Mouse (Mus musculus) brain, adult 2 months (tissue): ENCODE measurements around the gene Prom2.

Source experiments
- DNase-seq: peaks from one replicate; pipeline ENCODE4 v3.0.0; 2011; ENCODE audit warnings: low read depth, low spot score

Prom2 gene

DNA sequence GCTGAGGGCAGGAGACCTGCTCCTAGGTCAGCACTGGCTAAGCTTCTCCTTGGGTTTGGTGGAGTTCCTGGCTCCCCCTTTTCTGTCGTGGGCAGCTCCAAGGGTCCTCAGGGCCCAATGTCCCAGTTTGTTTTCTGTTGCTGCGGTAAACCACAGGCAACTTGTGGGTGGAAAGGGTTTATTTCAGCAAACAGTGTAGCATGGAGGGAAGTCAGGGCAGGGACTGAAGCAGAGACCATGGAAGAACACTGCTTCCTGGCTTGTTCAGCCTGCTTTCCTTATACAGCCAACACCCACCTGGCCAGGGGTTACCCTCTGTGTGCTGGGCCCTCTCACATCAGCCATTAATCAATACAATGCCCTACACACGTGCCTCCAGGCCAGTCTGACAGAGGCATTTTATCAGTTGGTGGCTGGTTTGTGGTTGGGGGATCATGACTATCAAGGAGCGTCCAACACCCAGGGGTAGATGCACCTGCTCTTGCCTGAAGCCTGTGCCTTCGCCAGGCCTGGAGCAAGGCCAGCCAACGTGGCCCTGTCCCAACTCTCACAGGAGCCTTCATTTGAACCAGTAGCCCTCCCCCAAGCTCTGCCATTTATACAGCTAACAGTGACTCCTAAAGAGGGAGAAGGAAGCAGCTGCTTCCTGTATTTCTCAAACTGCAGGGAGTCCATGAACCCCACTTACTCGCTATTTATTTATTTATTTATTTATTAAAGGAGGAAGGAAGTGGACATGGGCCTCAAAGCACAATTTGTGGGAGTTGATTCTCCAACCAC lies 17.1 kb downstream of the Prom2 start:
- peak; percentile 91 for DNase-seq

DNA sequence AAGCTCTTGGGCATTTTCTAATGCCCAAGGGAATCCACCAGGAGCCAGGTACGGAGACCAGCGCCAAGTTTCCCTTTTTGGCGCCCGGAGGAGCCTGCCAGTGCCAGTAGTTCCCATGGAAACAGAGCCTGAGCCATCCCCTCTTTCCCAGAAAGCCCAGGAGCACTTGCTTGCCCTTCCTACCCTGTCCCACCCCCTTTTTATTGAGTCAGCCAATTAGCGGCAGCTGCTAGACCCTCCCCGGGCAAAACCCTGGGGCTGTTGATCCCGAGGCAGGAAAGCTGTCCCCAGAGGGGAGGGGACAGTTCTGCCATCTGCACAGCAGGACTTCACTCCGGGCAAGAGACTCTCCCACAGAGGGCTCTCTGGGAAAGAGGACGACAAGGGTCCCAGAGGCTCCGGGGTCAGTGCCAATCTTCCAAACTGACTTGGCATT lies 19.2 kb downstream of the Prom2 start, which contains the start of gene Kcnip3:
Kcnip3 (minus strand) TSS at position 89 of the 436 bp plus-strand sequence.
- peak; percentile 98 for DNase-seq

DNA sequence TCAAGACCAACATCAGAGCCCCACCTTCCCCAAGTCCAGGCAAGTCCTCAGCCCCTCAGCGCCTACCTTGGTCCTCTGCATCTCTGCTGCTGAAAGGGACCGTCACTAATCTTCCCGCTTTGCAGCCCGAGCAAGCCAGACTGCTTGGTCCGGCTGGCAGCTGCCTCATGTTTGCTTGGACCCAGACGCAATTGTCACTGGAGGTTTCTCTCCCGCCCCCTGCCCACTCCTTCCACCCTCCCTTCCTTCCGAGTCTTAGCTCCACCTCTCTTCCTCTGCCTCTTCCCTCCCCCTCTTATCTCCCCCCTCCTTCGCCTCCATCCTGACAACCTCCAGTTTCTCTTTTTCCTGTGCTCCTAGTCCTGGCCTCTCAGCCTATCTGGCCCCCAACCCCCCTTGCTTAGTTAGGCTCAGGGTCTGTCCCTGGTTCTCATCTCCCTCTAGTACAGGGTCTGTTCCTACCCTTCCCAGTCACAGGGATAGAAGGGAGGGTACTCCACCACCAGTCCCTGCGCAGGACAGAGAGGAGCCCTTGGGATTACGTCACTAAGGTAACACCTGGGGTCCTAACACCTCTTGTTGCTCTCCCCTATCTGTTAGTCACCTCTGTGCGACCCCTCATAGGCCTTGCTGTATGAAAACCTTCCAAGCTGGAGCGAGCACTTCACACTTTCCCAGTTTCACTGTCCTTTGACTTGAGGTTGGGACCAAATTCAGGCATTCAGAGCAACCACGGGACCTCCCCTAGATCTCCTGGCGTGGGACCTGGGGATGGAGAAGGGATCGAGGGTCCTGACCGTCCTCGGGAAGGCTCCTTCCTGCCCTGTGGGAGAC lies 19.9 kb downstream of the Prom2 start:
- peak; percentile 97 for DNase-seq

DNA sequence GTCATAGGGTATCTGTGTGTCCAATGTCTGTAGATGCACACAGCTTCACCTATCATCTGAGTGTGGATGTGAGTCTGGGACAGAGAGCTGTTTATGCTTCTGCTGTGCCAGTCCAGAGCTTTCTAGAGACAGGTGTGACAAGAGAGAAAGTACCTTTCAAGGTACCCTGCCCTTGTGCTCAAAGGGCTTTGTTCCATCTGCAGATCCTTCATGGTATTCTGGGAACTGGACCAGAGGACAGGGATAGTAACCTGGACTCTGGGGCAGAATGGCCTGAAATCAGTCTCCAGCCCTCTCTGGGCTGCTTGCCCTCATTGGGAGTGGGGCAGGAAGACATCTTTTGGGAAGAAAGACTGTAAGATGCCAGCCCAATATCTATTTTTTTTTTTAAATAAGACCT lies 21.1 kb downstream of the Prom2 start:
- peak; percentile 60 for DNase-seq

DNA sequence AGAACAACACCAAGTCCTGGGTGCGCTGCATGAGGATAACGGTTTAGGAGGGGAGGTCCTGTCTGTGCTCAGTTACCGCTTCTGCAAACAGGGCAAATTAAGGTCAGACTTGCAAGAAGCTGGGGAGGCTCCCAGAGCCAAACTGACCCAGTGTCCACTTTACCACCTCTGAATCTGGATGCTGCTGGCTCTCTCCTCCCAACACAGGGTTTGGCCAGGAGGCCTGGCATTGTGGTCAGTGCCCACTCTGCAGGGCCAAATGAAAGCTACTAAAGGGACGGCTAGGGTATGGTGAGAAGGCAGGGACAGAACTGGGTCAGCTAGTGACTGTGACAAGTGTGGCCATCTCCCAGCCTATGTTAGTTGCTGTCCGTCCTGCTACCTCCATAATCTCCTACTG lies 22.0 kb downstream of the Prom2 start:
- no peak for DNase-seq

DNA sequence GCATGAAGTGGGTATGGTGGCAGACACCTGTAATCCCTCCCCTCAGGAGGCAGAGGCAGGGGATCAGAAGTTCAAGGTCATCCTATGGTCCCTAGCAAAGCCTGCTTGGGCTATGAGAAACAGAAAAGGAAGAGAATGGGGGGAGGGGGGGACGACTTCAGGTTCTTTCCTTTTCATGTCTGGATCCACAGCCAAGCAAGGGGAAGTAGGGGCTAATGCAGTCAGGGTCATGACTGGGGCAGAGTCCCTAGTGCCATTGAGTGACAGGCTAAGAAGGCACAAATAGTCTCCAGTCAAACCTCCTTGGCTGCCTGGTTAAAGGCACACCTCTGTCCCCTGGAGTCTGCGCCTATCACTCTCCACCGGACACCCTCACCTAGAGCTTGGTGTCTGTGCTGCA lies 22.4 kb downstream of the Prom2 start:
- DNase-seq: no peak

DNA sequence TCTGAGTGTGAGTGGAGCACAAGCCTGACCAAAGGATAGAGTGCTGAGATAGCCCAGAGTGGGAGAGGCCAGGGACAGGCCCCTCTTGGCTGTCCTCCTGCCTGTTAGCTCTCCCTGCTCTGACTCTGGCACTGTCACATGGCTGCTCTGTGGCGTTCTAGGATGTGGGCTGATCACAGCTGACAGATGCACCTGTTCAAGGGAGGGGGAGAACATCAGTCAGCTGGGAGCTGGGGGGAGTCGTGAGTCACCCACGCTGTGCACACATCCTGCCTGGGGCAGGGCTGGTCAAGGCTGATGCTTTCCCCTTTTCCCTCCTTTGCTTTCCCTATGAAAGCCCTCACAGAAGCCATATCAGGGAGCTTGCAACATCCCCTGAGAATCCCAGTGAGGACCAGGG lies 23.0 kb downstream of the Prom2 start:
- DNase-seq: peak; percentile 89

DNA sequence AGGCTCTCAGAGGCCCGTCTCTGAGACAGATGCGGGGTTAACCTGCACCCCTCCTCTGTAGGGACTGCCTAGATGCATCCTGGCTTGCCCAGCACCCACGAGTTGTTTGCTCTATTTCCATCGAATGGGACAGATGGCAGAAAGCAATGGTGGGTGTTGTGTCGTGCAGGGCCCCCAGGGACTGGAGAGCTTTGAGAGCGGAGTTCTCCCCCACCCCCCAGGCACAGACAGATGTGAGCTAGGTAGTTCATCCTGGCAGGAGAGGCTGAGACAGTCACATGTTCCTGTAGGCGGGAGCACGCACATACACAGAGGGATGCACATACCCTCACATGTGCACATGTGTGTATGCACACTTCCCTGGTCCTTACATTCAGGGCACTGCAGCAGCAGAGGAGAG lies 24.2 kb downstream of the Prom2 start:
- DNase-seq: peak; percentile 89

DNA sequence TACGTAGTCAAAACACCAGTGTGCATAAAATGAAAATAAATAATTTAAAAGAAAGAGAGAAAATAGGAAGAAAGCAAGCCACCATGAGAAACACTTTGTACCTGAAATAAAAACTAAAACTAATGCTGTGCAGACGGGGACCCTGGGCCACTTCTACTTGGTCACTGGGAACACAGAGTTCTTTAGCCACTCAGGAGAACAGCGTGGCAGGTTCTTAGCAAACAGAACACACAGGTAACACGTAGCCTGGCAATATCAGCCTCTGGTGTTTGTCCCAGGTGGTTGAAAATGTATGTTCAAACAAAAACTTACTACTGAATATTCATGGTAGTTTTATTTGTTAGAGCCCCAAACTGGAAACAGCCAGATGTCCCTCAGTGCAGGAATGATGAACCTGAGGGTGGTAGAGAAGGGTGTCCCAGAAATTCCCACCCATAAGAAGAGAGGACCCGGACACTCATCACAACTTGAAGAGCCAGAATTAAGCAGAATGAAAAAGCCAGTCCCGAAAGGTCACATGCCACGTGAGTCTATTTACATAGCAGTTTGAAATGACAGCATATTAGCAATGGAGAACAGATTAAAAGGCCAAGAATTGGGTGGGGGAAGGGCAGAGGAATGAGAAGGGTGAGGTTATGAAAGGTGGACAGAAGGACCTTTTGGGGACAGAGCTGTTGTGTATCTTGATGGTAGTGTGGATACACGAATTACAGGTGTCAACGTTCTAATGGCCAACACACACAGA lies 26.7 kb downstream of the Prom2 start:
- DNase-seq: no peak

DNA sequence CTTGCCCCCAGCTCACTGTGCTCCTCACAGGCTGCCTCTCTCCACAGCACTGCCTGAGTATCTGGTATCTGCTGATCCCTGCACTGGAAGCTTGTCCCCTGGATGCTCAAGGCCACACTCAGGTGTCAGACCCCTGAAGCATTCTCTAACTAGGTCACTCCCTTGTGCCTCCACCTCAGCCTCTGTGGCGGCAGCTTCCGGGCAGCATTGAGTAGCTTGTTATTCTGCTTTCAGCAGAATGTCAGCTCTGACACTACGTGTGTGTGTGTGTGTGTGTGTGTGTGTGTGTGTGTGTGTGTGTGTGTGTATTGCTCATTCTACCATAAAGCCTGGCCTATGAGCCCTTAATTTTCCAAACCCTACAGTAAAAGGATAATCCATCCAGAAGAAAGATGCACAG lies 28.0 kb downstream of the Prom2 start:
- DNase-seq: no peak

DNA sequence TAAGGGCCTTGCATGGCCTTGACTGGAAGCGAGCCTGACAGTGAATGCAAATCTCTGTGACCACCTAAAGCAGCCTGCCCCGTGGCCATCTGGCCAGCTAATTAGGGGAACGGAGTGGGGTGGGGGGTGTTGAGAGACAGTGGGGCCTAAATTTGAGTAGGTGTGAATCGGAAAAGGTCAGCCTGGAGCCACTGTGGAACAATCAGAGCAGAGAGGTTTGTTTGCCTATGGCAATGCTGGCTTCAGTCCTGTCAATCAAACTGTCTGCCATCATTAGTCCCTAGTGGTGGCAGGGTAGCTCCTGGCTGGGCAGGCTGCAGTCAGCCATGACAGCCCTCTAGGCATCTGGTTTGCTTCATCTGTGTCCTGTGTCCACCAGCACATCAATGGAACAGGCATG lies 29.8 kb downstream of the Prom2 start:
- no peak for DNase-seq

DNA sequence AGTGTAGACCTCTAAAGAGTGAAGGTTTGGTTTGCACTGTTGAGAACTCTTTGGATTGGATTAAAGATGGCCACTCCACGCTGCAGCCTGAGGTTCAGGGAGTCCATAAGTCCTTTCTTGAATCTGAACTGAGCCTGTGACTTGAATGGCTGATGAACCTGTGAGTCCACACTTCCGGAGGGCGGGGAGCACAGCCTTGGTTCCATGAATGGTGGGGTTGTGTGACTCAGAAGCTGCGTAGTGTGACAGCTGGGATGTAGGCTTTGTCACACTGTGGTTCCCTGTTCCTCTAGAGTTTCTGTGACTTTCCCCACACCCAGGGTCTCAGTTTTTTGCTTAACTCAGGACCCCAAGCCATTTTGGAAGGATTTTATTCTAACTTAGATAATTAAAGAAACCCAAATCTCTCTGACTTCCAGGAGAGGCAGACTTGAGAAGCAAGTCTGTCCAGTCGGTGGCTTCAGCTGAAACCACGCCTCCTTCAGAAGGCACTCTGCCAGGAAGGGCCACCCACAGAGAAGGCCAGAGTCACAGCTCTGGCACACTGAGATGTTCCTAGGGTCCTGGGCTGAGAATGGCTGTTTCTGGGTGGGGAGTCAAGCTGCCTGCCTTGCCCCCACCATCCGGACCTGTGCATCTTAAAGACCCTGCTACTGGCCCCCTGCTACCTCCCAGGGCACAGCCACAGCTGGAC lies 33.2 kb downstream of the Prom2 start:
- DNase-seq: peak; percentile 74

DNA sequence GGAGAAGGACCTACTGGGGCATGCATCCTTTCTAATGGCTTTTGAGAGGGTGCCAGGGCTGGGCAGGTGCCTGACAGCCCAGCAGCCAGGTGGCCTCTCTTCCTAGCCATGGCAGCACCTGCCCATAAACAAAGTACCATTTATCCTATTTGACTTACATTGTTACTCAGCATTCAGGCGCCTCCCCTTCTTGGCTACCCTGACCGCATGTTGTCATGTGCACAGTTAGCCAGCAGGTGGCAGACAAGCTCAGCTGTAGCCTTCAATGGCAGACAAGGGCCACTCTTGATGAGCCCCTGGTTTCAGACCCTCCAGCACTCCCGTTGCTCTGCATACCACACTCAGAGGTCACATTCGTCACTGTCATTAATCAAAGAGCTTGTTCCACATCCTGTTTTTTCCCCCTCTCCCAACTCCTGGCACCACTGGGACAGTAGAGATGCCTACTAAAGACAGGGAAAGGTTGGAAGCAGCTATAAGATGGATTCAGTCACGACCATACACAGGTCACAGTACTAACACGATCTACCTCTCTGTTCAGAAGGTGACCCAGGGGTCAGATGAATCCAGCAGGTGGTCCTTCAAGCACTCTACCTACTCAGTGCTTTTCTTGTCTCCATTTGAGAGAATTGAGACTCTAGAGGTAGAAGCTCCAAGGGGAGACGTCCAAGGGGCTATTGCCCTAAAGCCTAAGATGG lies 34.0 kb downstream of the Prom2 start:
- DNase-seq: peak; percentile 92

DNA sequence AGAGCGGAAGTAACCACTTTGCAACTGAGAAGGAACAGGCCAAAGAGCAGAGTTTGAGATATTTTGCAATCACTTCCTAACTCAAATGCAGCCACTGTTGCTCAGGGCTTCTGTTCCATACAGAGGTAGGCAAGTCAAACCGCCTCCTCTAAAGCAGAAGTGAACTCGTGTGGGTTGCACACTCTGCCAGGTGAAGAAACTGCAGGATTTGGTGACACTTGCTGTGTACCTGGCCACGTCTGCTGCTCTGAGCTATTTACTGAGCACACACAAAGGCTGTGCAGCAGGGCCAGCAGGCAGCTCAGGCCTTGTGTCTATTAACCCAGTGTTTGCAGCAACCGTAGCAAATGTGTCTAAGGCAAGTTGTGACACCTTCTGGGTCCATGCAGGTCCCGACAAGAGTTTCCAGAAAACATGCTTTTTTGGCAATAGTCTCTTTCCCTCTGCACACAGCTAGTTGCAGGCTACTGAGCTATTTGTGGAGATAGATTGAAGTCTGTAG lies 35.1 kb downstream of the Prom2 start:
- DNase-seq: peak; percentile 48

DNA sequence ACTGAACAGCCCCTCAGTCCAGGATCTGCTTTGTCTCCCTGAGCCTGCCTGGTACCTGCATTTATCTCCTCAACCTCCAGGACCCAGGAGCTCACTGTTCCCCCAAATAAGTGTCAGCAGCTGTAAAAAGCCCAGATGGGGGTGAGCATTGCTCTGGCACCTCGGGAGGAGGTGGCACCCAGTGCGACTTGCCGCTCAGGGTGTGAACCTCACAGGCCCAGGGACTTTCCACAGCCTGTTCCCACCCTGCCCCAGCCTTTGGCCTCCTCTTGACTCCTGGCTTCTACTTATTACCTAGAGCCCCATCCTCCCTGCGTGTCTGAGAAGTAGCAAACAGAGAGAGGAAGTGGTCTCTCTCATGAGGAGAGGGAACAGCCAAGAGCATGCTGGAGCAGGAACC lies 36.1 kb downstream of the Prom2 start:
- no peak for DNase-seq

DNA sequence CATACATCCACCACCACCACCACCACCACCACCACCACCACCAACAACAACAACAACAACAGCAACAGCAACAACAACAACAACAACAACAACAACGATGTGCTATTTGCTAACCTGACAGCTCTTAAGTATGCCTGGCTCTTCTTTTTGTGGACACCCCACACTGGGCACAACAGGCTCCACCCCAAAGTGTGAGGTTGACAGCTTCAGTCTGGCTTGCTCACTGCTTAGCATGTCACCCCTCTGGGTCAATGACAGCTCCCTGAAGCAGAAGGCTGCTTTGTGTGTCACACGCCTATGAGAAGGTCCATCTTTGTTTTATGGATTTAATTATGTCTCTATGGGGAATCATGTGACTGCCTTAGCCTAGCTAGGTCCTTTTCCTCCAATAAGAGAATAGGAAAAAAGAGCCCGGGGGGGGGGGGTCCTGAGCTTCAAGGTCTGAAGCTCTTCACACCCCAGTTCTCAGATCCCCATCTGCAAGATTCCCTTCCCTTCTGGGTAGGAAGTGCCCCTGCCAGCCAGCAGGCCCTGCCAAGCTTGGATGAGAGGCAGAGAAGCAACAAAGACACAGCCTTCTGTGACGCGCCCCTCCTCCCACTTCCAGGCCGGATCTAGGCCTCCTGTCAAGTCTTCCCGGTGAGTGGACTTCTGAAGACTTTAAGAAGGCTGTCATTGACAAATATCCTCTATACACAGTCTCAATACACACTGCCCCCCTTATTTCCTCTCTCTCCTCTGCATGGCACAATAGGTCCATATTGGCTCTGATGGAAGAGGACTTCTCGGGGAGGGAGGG lies 37.3 kb downstream of the Prom2 start:
- DNase-seq: peak; percentile 73

DNA sequence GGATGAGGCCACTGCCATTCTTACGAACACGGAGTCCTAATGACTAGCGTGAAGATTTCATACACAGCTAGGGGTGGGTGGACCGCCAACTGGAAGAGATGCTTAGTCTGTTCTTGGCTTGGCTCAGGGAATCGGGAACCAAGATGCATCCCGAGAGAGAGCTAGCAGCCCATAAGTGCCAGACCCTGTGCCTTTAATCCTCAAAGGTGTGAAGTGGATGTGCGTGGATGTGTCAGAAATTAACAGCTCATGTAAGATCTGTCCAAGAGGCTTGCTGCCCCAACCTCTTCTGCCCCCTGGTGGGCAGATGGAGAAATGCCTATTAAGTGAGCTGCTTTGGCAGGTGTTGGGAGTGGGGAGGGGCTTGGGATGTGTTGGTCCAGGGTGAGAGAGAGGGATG lies 40.2 kb downstream of the Prom2 start:
- peak; percentile 84 for DNase-seq

DNA sequence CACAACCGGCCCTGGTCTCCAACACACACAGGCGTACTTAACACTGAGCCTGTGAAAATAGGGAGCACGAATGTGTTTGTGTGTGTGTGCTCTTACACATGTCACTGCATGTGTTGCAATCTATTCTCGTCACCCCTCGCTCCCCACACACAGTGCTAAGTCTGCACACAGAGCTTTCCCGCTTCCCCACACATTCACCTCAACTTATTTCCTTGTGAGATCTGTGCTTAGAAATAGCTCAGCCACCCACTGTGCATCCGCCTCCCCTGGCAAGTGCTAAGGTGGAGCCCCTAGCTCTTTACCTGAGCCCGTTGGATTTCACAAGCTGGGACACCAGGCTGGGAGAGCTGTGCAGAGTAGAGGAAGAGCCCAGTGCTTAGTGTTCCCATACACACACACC lies 42.5 kb downstream of the Prom2 start:
- DNase-seq: peak; percentile 81

DNA sequence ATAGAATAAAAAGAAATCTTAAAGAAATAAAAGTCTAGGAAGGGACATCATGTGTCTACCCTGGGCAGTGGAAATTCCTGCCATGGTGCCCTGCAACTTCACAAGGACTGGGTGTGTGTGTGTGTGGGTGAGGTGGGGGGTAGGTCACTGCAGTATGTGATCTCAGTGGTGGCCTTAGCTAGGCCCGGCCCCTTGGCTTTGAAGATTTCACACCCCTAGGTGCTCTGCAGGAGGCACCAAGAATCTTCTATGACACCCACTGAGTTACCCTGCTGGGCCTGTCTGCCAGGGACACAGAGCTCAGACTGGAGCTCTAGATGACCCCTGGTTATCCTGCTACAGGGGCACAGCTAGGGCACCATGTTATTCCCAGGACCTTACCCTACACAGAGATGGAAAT lies 44.9 kb downstream of the Prom2 start:
- no peak for DNase-seq
